Mouse (Mus musculus) C2C12 (cell line): Measurements from ENCODE around the gene Hoxd11.

ENCODE experiments used
- CEBPB ChIP-seq: IDR thresholded peaks from one replicate; pipeline ENCODE4 v1.6.1; 2011; ENCODE audit warnings: low read depth, mild to moderate bottlenecking, control low read depth, moderate library complexity
- CTCF ChIP-seq: IDR thresholded peaks from one replicate; pipeline ENCODE4 v1.5.1; 2011; ENCODE audit not compliant: control insufficient read depth, insufficient read depth, insufficient read length
- MAX ChIP-seq: IDR thresholded peaks from one replicate; pipeline ENCODE4 v1.6.1; 2011; ENCODE audit warnings: mild to moderate bottlenecking, control low read depth
- MYOD1 ChIP-seq: IDR thresholded peaks from one replicate; pipeline ENCODE4 v1.6.1; 2011; ENCODE audit warnings: low read depth; ENCODE audit not compliant: control insufficient read depth, insufficient read length
- MYOG ChIP-seq: IDR thresholded peaks from one replicate; pipeline ENCODE4 v1.6.1; 2011; ENCODE audit not compliant: control insufficient read depth, insufficient read length; ENCODE audit errors: extremely low read depth
- USF1 ChIP-seq: IDR thresholded peaks from one replicate; pipeline ENCODE4 v1.6.1; 2011; ENCODE audit warnings: low read depth, mild to moderate bottlenecking, control low read depth, moderate library complexity

- no peak for TF ChIP-seq CTCF
- no peak for TF ChIP-seq MAX
- TF ChIP-seq MYOD1, result no peak
- no peak for TF ChIP-seq CEBPB
- no peak for TF ChIP-seq USF1
- no peak for TF ChIP-seq MYOG
These were observed 27.1 kb downstream of the Hoxd11 start for GRCm38 (mm10) chr2:74706393-74706960.
